Mouse (Mus musculus): ENCODE measurements around the gene Cacna2d2.
A peak's percentile ranks its signal among the peaks of the same experiment; 100 is the strongest.

The Cacna2d2 gene

DNA sequence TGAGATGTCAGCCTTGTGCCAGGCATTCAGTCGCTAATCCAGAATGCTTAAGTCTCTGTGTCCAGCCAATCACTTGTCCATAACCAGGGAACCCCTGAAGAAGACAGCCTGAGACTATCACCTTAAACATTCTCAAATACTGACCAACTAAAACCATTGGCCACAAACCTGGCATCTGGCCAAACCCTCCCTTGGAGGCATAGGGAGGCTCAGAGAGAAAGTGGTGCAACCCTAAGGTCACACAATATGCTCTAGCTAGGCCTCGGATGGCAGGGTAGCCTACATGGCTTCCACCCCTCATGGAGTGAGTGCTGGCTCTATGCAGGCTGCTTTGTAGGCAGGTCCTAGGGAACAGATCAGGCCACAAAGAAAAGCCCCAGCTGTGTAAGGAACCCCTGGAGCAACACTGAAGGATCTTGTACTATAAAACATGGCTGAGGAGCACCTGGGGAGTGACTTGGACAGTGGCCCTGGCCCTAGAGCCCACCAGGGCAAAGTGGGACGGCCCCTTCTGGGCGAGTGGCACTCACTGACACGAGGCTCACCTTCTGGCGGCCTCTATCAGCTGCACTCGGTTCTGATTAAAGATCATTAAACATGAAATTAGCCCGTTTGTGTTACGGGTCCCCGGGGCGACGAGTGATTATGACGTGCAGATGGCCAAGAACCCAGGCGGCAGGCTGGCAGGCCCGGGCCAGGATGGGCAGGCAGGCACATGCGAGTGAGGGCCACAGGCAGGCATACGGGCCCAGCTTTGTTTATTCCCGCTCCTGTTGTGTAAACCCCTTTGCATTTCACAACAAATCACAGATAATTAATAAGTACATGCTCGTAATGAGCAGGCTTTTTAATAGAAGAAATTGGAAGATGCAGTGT lies 105.5 kb downstream of the Cacna2d2 start:
- DNase-seq: no peak

DNA sequence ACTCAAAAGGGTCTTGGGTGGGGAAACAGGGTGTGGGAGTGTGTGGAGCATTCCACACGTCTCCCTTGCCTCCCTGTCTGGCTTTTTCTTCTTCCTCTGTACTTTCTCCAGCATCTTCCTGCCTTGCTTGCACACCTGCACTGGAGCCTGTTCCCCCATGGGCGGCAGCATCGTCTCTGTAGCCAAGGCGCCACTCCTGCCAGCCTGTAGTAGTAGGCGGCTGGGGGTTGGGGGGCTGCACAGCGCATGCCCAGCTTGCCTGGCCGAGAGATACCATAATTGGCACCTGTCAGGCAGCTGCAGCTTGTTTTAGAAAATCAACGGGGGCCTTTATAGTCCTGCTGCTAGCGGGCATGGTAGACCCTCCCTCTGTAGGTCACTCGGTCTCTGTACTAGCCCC lies 108.9 kb downstream of the Cacna2d2 start:
- DNase-seq: no peak

DNA sequence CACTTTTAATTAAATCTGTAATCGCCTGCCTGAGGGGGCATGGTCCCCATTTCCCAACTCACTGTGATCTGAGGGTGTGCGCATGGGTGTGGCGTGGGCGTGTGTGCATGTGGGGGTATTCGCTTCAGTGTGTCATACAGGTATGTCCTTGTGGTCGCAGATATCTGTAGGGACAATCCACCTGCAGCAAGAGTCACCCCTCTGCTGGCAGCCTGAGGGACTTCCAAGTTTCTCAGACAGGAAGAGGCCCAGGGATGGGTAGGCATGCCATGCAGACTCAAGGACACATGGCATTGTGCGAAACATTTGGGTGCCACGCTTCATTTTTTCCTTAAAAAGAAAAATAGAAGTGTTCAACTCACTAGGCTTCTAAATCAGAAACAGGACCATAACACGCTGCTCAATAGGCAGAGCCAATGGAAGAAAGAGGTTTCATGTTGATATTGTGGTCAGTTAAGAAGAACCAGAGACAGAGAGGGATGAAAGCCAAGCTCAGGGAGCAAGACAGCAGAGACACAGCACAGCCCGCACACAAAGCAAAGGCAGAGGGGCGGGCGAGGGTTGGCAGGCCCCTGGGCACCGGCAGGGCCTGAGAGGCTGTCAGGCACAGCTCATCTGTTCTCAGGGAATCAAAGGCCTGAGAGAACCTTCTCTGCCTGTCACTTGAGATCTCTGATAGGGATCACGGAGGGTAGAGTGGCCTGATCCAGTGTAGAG lies 111.1 kb downstream of the Cacna2d2 start:
- no peak for DNase-seq

GRCm38 (mm10) chr9:107511436-107511835 lies 112.0 kb downstream of the Cacna2d2 start:
- DNase-seq: no peak

DNA sequence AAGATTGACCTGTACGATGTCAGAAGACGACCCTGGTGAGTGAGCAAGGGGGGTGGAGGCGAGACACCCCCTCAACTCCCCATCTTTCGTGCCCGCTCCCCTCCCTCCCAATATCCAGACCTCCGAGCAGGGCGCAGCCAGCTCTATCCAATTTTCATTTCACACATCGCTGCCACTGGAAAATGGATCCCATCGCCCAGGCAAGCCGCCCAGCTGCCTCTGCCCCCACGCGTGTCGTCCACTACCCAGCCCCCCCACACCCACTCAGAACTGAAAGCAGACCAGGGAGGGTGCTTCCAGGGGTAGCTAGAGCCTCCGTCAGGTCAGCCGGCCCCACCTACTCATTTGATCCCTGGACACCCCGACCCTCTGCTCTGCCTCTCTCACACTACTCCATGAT lies 112.9 kb downstream of the Cacna2d2 start:
- DNase-seq: no peak

DNA sequence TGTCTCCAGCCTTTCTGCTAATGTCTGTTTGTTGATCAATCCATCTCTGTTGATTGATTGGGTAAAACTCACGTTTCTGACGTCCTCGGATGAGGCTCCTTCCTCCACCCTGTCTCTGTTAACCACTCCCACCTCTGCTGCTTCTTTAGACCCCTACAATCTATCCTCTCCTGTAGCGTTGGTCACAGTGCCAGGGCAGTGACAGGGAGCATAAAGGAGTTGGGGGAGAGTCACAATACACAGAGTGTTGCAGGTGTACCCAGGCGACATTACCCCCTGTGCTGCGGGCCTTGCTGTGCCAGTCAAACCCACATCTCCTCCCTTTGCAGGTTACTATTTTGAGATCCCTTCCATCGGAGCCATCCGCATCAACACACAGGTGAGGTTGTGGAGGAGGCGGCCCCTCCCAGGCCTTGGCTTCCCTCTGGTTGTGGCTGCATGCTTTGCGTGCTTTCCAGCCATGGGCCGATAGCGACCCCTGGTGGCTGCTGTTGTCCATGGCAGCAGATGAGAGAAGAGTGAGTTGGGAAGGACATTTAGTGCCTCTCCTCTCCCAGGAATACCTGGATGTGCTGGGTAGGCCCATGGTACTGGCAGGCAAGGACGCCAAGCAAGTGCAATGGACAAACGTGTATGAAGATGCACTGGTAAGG lies 115.0 kb downstream of the Cacna2d2 start:
- peak; percentile 87 for DNase-seq

GRCm38 (mm10) chr9:107520331-107520730 lies 120.9 kb downstream of the Cacna2d2 start:
- DNase-seq: no peak

DNA sequence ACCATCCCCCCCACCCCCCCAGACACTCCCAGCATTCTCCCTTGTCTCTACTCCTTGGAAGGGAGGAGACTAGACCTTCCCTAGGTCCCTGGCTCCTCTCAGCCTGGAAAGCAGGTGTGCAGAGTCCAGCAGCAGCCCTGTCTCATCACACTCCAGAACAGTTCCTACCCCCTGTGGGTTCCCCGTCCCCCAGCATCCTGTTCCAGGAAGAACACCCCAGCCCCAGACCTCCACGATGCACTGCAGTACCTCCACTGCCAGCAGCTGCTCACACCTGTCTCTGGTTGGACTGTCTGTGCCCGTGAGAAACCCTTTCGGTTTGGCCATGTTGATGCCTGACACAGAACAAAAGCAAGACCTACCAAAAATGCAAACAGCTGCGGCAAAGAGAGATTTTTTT lies 121.8 kb downstream of the Cacna2d2 start:
- no peak for DNase-seq

DNA sequence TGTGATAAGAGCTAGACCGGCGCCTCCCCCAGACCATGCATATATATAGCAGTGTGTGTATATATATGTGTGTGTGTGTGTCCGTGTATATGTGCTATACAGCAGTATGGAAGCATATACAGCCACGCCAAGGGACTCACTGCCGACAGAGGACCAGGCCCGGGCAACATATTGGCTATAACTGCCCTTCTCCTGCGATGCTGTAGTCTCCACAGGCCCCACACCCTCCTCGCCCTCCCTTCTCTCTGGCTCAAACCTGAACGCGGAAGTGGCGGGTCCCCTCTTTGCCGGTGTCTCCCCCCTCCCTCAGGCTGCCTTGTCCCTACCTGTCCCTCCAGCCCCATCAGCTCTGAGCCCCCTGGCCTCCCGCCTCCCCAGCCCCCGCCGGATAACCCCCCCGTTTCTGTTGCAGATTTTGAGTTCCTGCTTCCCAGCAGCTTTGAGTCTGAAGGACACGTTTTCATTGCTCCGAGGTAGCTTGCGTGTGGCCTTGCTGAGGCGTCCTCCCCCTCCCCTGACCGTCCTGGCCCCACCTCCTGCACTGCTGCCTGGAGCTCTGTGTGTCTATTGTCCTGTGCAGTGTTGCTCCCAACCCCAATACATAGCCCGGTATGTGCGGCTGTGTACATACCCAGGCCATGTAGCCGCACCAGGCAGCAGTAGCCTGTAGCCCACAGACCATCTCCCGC lies 122.4 kb downstream of the Cacna2d2 start:
- DNase-seq: peak; percentile 46

GRCm38 (mm10) chr9:107522400-107522711 lies 122.9 kb downstream of the Cacna2d2 start:
- no peak for DNase-seq

DNA sequence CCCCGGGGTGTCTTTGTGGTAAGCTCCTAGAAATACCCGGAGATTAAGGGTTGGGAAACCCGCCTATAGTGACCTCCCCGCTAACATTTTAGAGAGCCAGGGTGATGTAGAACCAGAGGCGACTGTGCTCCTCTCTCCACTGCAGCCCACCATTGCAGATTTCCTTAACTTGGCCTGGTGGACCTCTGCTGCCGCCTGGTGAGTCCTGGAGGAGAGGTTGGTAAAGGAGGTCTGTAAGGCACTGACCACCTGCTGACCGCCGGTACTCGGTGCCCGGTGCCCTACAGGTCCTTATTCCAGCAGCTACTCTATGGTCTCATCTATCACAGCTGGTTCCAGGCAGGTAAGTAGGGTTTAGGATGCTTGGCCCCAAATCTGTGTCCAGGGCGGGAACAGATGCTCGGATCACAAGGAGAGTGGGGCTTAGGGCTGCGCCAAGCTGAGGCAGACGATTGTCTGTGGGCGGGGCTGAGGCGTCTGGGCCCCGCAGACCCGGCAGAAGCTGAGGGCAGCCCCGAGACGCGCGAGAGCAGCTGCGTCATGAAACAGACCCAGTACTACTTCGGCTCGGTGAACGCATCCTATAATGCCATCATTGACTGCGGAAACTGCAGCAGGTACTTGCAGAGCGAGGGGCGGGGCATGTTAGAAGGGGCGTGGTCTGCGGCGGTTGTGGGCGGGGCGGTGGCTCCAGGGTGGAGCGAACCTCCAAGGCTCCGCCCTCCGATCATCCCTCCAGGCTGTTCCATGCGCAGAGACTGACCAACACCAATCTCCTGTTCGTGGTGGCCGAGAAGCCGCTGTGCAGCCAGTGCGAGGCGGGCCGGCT lies 127.0 kb downstream of the Cacna2d2 start:
- DNase-seq: peak; percentile 80

DNA sequence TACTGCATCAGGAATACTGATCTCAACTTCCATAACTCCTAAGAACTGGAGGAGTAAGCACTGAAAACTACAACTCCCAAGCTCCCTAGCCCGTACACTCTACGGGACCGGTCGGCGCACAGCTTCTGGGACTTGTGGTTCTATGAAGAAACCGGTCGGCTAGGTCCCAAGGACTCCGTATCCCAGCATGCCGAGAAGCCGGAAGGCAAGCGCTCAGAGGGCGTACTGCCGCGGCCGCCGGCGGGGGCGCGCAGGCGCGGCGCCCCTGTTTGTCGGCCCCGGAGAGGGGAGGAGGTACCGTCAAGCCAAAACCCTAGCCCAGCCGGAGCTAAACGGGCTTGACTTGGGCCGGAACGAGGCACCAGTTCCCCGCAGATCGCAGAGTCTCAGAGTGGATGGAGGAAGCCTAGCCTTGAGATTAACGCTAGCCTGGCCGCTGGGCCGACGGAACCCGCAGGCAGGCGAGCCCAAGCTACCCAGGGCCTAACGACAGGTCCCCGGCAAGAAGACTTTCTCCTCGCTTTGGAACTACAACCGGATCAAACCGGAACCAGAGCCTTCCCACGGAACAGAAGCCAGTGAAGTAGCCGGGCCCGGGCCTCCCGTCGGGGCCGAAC lies 134.5 kb downstream of the Cacna2d2 start, which contains the start of gene Tmem115:
Tmem115 (plus strand) TSS at position 155 of the 617 bp plus-strand sequence.
- peak; percentile 98 for DNase-seq

DNA sequence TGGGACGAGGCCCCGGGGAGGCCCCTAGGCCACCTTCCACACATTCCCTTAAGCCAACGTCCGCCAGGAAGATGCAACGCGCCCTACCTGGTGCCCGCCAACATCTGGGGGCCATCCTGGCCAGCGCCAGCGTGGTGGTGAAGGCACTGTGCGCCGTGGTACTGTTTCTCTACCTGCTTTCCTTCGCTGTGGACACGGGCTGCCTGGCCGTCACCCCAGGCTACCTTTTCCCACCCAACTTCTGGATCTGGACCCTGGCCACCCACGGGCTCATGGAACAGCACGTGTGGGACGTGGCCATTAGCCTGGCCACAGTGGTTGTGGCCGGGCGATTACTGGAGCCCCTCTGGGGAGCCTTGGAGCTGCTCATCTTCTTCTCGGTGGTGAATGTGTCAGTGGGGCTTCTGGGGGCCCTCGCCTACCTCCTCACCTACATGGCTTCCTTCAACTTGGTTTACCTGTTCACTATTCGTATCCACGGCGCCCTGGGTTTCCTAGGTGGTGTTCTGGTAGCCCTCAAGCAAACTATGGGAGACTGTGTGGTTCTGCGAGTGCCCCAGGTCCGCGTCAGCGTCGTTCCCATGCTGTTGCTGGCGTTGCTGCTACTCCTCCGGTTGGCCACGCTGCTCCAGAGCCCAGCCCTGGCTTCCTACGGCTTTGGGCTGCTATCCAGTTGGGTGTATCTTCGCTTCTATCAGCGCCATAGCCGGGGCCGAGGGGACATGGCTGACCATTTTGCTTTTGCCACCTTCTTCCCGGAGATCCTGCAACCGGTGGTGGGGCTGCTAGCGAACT lies 135.2 kb downstream of the Cacna2d2 start:
- DNase-seq: peak; percentile 41

DNA sequence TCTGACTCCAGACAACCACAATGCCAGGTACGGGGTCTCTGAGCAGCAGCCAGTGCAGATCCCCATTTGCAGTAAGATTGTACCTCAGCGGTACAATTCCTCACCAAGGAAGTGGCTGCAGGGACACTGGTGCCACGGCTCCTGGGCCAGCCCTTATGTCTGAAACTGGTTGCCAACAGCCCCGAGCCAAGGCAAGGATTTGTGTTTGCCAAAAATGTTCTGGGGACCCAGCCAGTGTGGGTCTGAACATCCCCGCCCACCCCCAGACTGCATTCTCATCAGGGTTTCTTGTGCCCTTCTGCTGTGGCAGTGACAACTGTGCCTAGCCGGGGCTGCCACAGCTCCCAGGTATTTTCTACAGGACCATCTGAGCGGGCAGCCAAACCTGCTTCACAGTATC lies 138.8 kb downstream of the Cacna2d2 start:
- DNase-seq: no peak

DNA sequence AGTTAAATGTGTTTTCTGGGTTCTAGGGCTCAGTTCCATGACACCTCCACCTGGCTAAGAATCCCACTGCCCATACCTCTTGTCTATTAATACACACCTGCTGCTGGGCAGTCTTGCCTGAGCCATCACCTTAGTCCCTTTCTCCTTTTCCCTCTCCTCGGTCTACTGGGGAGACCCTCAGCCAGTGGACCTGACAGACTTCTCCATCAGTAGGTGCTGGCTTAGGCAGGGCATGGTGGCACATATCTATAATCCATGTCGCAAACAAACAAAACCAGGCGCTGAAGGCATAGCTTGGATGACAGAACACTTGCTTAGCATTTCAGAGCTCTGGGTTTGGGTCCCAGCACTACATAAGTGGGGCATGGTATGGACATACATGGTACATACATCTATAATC lies 139.3 kb downstream of the Cacna2d2 start:
- no peak for DNase-seq

- no peak for DNase-seq
These were observed 140.5 kb downstream of the Cacna2d2 start for GRCm38 (mm10) chr9:107539940-107540339.

GRCm38 (mm10) chr9:107540420-107540819 lies 141.0 kb downstream of the Cacna2d2 start:
- no peak for DNase-seq

DNA sequence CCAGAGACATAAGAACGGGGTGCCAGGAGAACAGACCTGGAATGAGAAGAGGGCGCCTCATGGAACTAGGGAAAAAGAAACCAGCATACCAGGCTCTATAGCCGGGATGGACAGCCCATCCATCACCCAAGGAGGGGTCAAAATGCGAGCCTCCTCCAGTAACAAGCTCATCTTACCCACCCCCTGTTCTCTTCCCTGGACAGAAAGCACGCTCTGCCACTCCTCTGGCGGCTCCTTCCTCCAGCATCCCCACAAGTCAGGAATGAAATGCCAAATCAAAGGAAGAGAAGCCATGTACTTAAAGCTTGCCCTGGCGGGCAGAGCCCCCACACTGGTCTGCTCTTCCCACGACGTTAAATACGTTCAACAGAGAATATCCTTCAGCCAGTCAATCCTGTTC lies 141.6 kb downstream of the Cacna2d2 start:
- DNase-seq: no peak

GRCm38 (mm10) chr9:107541474-107542351 lies 142.3 kb downstream of the Cacna2d2 start, which contains the start of the genes Cyb561d2 and Nprl2:
TSS of gene Cyb561d2 (minus strand) at chr9:107542193.
TSS of gene Nprl2 (plus strand) at chr9:107542226.
- peak; percentile 96 for DNase-seq

- DNase-seq: no peak
These were observed 142.9 kb downstream of the Cacna2d2 start for GRCm38 (mm10) chr9:107542352-107542686.

Data from embryo, embryonic 11 days (tissue).